Mouse (Mus musculus): ENCODE results near the gene P2rx1. TPM values are rescaled to one million over a fixed set of nuclear protein-coding genes. Genes with fewer than 3 reads are reported as not detected.

The P2rx1 gene
- polyA plus RNA-seq, 1 experiment = 6.5 TPM

DNA sequence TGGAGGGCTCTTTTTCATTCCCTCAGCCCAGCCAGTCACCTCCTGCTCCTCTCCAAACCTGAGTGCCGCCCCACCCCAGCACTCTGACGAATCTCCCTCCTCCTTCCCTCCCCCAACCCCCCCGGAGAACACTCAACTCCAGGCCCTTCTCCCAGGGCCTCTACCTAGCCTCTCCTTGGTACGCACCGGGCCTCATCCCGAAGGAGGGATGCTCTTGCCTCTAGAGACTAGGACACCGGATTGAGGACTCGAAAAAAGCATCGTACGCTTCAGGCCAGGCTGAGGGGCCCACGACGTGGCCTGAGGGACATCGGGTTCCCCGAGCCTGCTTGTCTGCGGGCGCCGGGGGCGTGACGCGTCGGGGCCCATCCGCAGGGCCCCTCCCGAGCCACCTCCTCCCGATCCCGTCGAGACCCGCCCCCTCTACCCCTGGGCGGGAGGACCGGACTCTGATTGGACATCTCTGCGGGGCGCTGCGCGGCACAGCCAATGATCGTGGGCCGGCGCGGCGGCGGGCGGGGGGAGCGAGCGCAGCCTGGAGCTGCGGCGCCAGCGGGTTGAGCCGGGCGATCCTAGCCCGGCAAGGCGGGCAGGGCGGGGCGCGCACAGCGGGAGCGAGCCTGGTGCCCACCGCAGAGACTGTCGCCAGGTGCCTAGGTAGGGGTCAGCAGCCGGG is 19.7 kb downstream of the P2rx1 start, which contains the start of gene Camkk1:
Camkk1 (plus strand) TSS at position 538 of the 676 bp plus-strand sequence.
- DNase-seq (ENCODE audit: low read depth, low spot score) = peak; percentile 36
- WGBS = under 1% methylated on average over 57 of the region's 57 CpGs

DNA sequence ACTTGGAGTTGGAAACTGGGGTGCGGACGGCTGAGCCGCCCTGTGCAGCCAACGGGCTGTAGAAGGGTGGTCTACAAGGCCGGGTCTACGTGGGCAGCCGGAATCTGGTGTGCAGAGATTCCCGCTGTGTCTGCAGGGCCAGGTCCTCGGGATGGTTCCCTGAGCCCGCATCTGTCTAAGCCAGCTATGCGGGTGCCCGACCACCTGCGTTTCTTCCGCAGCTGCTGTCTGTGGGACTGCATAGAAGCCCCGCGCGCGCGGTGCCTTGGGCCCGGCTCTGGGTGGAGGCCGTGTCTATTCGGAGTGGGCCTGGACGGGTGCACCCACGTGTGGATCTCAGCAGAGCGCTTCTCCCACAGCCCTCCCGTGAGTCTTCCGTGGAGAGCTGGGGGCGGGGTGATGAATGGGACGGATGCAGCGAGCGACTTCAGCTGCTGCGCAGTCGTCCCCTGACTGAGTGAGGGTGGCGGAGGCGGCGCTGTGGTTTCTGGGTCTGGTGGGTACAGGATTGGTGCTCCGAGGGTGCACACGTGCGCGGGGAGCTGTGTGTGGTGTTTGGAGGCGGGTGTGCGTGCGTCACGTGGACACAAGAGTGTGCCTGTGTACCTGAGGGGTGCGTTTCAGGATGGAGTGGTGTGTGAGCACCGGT is 20.4 kb downstream of the P2rx1 start:
- WGBS = under 1% methylated on average over 46 of the region's 46 CpGs
- DNase-seq (ENCODE audit: low read depth, low spot score) = no peak

DNA sequence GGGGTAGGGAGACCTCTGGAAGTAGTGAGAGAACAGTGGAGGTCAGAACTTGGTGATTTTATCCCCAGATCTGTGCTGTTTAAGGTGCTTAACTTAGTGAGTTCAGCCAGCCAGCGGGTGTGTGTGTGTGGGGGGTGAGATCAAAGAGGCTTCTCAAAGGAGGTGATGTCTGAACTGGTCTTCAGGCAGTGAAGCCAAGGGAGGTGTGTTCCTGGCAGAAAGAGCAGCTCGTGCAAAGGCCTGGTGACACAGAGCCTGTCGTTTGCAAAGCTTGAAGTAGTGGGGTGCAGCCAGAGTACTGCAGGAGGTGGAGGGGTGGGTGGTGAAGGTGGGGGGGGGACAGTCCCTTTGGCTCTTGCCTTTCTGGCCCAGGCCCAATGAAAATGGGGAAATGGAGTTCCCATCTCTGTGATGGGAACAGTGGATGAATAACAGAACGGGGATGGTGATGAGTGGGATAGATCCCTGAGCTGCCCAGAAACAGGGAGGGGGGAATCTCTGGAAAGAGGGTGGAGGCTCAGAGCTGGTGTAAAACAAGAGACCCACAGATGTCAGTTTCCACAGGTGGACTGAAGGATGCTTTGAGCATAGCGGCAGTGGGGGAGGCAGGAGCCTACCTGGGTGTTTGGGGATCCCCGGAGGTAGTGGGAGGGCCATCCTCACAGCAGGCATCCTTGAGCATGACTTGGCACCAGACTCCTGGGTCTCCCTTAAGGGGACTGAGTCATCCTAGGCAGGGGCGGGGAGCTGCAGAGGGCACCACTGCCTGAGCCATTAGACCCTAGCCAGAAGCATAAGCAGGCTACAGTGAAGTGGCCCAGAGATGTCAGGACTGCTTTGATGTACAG is 22.3 kb downstream of the P2rx1 start:
- 67% methylated on average over 7 of the region's 7 CpGs for WGBS
- no peak for DNase-seq (ENCODE audit: low read depth, low spot score)

DNA sequence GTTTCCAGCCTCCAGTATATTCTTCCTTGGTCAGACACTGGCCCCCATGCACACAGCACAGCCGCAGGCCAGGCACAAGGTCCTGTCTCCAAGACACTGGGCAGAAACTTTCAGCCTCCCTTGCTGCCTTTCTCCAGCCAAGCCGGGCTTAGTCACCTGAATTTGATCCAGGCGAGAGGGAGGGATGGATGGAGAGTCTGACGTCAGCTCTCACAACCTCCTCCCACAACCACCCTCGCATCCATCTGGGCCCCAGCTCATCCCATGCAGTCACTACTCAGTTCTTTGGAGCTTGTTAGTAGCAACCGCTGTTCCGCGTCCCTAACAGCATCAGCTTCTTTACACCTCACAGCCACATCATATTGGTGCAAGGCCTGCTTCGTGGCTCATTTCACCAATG is 24.2 kb downstream of the P2rx1 start:
- 62% methylated on average over 9 of the region's 9 CpGs for WGBS
- DNase-seq (ENCODE audit: low read depth, low spot score) = no peak

DNA sequence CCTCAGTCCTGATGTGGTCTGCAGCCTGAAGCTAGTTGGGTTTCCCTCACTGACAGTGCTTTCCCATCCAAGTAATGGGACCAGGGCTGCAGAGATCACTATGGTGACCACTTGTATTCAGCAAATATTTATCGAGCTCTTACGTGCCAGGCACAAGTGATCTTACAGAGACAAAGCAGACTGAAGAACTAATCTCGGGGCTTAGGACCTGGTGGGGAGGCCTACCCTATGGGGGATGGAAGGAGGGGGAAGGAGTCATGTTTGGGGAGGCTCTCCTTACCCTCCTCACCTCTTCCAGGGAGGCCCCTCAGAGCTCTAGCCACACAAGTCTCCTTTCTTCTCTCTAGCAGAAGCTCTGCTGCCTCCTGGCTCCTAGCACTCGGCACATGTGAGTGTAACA is 24.9 kb downstream of the P2rx1 start:
- 40% methylated on average over 4 of the region's 4 CpGs for WGBS
- DNase-seq (ENCODE audit: low read depth, low spot score) = no peak

DNA sequence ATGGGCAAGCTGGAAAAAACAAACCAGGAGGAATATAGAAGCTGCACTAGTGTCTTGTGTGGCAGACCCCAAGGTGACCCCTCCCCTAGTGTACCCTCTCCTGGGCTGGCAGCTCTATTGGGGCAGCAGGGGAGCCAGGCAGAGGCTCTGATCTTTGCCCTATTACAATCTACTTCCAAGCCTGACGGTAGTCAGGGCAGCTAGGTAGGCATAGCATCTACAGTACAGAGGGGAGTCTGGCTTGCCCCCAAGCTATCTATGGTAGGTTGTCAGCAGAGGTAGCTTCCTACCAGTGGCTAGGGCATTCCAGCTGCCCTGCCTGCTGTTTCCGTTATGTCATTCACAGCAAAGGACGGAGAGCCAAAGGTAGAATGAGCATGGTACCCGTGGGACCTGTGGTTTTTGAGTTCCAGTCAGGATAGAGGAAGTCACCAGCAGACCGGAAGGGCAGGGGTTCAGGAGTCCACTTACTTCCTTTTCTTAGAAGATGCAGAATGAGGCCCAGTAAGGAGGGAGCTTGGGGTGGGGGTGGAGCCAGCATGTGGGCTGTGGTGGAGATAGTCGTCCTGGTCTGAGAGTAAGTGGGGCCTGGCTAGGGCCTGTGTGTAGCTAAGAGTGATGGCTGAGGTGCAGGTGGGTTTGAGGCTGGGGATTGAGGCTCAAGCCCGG is 25.5 kb downstream of the P2rx1 start:
- DNase-seq (ENCODE audit: low read depth, low spot score) = no peak
- WGBS = 45% methylated on average over 7 of the region's 7 CpGs

DNA sequence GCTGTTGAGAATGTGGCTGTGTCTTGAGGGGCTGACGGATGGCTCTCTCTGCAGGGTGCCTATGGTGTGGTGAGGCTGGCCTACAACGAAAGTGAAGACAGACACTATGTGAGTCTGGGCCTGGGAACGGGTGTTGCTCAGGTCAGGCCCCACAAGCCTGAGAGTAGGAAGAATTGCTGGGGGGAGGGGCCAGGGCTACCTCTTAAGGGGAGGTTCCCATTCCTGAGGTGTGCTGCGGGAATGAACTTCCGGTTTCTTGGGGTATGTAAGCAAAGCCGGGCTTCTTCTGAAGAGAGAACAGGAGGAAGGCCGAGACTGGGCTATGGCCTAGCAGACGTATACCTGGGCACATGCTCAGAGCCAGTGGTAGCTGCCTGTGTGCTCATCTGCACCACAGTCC is 28.1 kb downstream of the P2rx1 start:
- 41% methylated on average over 8 of the region's 8 CpGs for WGBS
- no peak for DNase-seq (ENCODE audit: low read depth, low spot score)

DNA sequence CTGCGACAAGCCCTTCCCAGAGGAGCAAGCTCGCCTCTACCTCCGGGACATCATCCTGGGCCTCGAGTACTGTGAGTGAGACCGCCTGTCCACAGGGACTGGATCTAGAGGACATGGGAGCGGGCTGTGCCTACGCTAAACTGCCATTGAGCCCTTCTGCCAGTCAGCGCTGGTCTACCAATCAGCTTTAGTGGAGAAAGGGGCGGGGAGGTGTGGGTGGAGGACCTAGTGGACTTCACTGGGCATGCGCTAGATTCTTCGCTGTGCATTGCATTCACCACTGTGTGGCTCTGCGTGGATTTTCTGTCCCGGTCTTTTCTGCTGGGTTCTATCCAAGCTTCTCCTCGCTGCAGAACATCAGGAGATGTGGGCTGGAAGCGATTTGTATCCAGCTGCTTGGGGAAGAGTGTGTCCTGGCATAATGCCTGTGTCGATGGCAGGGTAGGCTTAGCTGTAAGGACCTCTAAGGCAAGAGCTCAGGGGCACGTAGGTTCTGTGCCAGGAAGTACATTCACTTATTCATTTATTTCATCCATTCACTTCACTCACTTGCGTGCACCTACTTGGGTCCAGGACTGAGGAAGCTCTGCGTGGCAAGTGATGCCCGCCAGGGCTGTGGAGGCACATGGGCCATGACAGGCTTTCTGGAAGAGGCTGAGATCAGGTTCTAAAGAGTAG is 32.1 kb downstream of the P2rx1 start:
- WGBS = 21% methylated on average over 20 of the region's 20 CpGs
- peak; percentile 75 for DNase-seq (ENCODE audit: low read depth, low spot score)

DNA sequence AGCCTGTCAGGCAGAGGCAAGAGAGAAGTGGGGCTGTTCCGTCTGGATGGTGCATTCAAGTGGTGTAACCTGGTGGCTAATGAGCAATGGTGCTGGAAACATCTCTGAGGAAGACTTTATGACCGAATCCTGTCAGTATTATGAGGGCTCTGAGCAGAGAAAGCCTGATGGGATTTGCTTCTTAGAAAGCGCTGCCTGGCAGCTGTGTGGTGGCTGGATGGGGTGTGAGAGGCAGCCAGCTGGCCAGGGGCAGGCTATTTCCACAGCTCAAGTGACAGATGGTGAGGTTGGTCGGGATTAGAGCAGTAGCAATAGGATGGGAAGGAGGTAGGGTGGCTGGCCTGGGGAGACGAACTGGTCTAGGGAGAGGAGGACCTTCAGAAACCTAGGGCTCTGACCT is 32.6 kb downstream of the P2rx1 start:
- WGBS = 74% methylated on average over 5 of the region's 5 CpGs
- DNase-seq (ENCODE audit: low read depth, low spot score) = no peak

DNA sequence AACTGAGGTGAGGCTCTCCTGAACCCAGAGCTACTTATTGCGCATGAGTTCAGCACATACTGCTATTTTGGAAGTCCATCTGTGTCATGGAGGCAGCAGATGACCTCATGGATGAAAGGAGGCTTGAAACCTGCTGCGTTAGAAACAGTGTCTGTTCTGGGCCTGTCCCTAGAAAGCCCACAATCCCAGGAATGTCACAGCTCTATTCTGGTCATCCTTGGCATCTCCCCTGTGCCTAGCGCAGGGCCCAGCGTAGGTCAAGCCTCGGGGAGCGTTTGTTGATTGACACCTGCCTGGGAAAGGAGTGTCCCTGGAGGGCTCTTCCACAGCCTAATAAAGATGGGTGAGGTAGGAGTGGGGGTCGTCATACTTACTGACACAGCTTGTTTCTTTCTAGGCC is 37.2 kb downstream of the P2rx1 start:
- 74% methylated on average over 7 of the region's 7 CpGs for whole genome bisulfite sequencing
- no peak for DNase-seq (ENCODE audit: low read depth, low spot score)

DNA sequence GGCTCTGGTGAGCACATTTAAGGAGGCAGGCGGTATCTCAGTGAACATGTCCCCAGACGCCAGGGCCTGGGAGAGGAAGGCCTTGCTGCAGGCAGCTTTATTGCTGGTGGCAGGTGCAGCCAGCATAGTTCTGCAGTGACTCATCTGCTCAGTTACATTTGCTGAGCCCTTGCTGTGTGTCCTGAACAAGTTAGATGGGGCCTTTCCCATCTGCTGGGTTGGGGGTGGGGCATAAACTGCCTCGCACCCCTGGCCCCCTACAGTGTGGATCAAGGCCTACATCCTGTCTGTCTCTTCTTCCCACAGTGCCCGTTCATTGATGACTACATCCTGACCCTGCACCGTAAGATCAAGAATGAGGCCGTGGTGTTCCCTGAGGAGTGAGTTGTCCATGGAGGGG is 38.0 kb downstream of the P2rx1 start:
- 33% methylated on average over 6 of the region's 6 CpGs for WGBS
- DNase-seq (ENCODE audit: low read depth, low spot score) = no peak

DNA sequence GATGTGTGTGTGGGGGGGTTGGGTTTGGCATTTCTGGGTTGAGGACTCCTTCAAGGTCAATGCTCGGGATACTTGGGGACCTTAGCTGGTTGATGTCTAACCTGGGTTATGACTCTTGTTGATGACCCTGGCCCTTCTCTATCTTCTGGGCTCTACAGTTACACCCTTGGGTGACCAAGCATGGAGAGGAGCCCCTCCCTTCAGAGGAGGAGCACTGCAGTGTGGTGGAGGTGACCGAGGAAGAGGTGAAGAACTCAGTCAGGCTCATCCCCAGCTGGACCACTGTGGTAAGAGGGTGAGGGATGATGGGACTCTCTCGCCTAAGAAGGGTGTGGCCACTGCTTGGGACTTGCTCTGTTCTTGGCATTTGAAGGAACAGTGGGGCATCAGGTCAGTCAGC is 38.8 kb downstream of the P2rx1 start:
- WGBS = 88% methylated on average over 3 of the region's 3 CpGs
- no peak for DNase-seq (ENCODE audit: low read depth, low spot score)

DNA sequence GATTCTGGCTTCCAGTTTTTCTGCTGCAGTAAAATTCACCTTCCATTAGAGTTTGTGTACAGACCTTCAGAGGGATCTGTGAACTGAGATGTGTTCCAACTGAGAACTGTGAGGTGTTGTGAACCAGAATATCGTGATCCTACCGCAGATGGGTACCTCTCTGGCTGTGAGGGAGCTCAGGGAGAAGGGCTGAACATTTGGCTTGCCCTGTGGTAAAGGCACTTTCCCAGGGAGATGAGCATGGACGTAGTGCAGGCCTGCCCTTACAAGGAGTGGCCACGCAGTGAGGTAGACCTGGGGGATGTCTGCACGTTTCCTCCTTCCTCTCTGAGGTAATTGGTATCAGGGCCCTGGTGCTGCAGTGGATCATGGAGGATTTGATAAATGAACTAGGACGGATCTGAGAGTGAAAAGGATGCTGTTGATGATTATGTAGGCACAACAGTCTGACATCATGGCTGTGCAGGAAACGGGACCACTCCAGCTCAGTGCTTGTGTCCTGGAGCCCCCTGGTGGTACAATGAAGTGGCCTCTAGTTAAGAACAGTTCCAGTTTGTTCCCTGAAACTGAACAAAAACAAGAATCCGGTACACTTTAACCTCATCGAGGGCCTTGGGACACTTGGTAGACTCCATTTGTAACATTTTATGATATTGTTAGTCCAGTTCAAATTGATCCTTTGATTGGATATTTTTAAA is 40.3 kb downstream of the P2rx1 start:
- WGBS = 63% methylated on average over 9 of the region's 9 CpGs
- DNase-seq (ENCODE audit: low read depth, low spot score) = no peak

DNA sequence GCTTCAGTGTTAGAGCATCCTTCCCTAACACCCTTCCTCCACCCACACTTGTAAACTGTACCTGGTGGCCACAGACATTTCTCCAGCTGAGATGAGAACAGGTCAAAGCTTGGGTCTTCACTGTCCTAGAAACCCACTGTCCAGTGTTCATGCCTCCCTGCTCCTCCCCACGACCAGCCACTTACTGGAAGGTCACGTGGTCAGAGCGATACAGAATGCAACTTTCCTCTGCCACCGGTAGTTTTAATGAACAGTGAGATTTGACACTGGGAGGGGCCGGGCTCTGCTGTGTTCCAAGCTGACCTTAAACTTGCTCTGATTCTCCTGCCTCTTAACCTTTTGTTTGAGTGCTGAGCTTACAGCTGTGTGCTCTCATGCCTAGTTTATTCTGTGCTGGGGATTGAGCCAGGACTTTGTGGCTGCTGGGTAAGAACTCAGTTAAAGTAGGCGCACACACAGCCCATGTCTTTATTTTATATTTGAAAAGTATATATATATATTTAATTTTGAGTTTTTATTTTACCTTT is 45.4 kb downstream of the P2rx1 start:
- DNase-seq (ENCODE audit: low read depth, low spot score) = no peak
- WGBS = 35% methylated on average over 6 of the region's 6 CpGs

DNA sequence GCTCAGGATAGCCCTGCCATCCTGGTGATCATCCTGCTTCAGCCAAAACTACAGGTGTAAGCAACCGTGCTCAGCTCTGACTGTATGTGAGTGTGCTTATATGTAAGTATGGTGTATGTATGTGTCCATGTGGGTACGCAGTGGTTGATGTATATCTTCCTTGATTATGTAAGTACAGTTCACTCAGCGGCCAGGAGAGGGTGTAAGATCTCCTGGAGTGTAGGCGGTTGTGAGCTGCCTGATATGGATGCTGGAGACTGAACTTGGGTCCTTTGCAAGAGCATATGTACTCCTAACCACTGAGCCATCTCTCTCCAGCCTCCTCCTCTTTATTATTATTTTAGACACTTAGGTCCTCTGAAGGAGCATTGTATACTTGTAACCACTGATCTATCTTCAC is 45.9 kb downstream of the P2rx1 start:
- 78% methylated on average over 4 of the region's 4 CpGs for WGBS
- DNase-seq (ENCODE audit: low read depth, low spot score) = no peak

DNA sequence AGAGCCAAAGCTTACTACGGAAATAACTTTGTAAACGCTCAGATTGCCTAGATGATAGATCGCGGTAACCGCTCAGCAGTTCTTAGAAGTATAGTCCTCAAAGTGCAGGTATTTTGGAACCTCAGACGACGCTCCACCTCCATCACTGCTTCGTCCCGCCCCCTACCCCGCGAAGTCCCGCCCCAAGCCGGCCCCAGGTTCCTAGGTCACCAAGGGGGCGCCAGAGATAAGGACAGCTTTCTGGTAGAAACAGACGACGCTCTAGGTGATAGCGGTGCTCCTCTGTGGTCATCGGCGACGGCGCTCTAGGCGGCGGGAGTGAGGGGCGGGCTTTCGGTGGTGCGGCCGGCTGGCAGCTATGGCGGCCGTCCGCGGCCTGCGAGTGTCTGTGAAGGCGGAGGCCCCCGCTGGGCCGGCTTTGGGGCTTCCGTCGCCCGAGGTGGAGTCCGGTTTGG is 48.7 kb downstream of the P2rx1 start, which contains the start of gene Ncbp3:
Ncbp3 (plus strand) TSS at position 242 of the 455 bp plus-strand sequence.
- WGBS = under 1% methylated on average over 39 of the region's 39 CpGs
- peak; percentile 93 for DNase-seq (ENCODE audit: low read depth, low spot score)

DNA sequence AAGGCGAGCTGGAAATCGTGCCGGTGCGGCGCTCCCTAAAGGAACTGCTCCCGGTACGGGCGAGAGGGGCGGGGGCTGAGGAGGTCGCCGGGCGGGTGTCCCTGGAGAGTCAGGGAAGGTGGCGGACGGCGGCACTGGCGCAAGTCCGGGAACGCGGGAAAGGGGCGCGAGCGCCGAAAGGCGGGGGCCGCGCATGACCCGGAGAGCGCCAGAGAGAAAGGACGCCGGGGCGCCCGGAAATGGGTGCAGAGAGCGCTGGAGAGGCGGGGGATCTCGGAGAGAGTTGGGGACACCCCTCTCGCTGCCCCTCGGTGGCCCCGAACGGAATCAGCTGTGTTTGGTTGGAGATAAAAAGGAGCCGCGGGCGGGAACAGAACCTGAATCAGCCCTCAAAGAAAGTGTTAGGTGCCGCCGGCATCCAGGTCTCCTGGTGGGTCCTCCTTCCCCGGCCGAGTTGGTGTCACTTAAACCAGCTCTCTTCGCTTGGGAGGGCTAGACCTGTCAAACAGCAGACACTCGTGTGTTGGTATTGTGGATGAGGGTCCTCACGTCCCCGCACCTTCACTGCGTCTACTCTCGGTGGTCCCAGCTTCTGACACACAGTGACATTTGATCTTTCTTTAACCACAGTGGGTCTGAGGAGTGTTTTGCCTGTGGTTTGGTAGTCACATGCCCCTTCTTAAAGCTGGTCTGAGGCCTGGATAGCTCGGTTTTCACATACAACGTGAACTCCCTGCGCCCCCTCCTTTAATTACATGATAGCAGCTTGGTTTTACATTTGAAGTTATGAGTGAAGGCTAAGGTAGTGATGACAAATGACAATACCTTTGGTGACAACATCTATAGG is 49.4 kb downstream of the P2rx1 start:
- no peak for DNase-seq (ENCODE audit: low read depth, low spot score)
- 2% methylated on average over 55 of the region's 55 CpGs for WGBS

DNA sequence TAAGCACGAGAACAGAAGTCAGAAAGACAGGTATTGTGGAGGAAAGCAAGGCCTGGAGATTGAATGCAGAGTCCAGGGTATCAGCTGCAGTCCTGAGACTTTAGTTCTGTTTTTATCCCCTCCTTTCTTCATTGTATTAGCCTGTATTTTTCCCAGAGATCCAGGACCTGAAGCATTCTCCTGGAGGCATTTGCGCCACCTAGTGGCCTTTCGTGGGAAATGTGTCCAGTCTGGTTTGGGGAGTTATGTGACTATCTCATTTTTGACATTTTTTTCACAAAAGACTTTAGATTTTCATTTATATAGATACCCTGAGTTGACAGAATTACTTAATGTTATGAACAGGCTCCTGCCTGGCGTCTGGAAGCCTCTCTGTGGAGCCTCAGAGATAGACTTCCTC is 50.4 kb downstream of the P2rx1 start:
- peak; percentile 72 for DNase-seq (ENCODE audit: low read depth, low spot score)
- 3% methylated on average over 4 of the region's 4 CpGs for WGBS
